Mouse (Mus musculus) lung, postnatal 0 days (tissue): ENCODE data around the gene Cers6.

Experiments
- CTCF ChIP-seq: IDR thresholded peaks from 2 replicates; pipeline ENCODE4 v1.5.1; 2016; ENCODE audit warnings: antibody characterized with exemption, mild to moderate bottlenecking
- EP300 ChIP-seq: IDR thresholded peaks from 2 replicates; pipeline ENCODE4 v1.6.1; 2016; ENCODE audit warnings: antibody characterized with exemption, mild to moderate bottlenecking, control low read depth

DNA sequence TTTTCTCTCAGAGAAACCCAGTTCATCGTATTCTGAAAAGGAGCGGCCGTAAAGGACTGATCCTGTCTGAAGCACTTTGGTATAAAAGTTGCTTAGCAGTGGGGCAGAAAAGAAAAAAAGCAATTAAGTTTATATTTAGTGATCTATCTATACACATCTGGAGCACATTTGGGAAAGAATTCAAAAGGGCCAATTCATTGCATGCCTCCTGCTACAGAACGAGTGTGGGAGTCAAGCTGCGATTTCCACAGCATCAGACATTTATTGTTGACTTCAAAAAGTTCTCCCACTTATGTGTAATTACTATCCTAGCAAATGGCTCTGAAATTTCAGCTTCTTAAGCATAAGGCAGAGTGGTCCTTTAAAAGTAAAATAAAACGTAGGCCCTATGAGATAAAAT is 223.2 kb downstream of the Cers6 start:
- no peak for TF ChIP-seq CTCF
- TF ChIP-seq EP300 = no peak
